Mouse (Mus musculus) midbrain, embryonic 16.5 days (tissue): ENCODE data around the gene Mycbpap. TPM values are rescaled to one million over a fixed set of nuclear protein-coding genes. Genes with fewer than 3 reads are reported as not detected.

ENCODE experiments used
- ATAC-seq: fragments of 200-750 bp; cut with Nextera tagmentation; 2 replicates; pipeline ENCODE4 v1.8.0; 2017; ENCODE audit warnings: moderate TSS enrichment
- H3K27ac ChIP-seq: fragments of 300-500 bp; sonication (generic); 2 replicates; pipeline ENCODE4 v1.5.1; 2014; ENCODE audit warnings: mild to moderate bottlenecking, low read length, mixed read lengths
- H3K27me3 ChIP-seq: fragments of 300-500 bp; sonication (generic); 2 replicates; pipeline ENCODE4 v1.6.1; 2014; ENCODE audit warnings: low read depth, low read length, mixed read lengths; ENCODE audit not compliant: control insufficient read depth, insufficient read depth
- H3K36me3 ChIP-seq: fragments of 300-500 bp; sonication (generic); 2 replicates; pipeline ENCODE4 v1.6.1; 2014; ENCODE audit warnings: mild to moderate bottlenecking, low read length, moderate library complexity, mixed read lengths; ENCODE audit not compliant: control insufficient read depth, insufficient read depth
- H3K4me1 ChIP-seq: fragments of 300-500 bp; sonication (generic); 2 replicates; pipeline ENCODE4 v1.6.1; 2014; ENCODE audit warnings: mild to moderate bottlenecking, low read length, mixed read lengths; ENCODE audit not compliant: control insufficient read depth, insufficient read depth
- H3K4me2 ChIP-seq: fragments of 300-500 bp; sonication (generic); 2 replicates; pipeline ENCODE4 v1.6.1; 2014; ENCODE audit warnings: mild to moderate bottlenecking, low read length, mixed read lengths
- H3K4me3 ChIP-seq: fragments of 300-500 bp; sonication (generic); 2 replicates; pipeline ENCODE4 v1.5.1; 2014; ENCODE audit warnings: low read depth, mild to moderate bottlenecking, low read length, moderate library complexity, mixed read lengths
- H3K9ac ChIP-seq: fragments of 300-500 bp; sonication (generic); 2 replicates; pipeline ENCODE4 v1.6.1; 2014; ENCODE audit warnings: low read depth, low read length, mixed read lengths
- H3K9me3 ChIP-seq: fragments of 300-500 bp; sonication (generic); replicated peaks from 2 replicates; pipeline ENCODE4 v1.6.1; 2014; ENCODE audit warnings: mild to moderate bottlenecking, low read length, mixed read lengths; ENCODE audit not compliant: control insufficient read depth, poor library complexity, severe bottlenecking
- WGBS: fragments of 180-500 bp; shearing (Covaris S2); extraction: QIAGEN DNeasy Blood & Tissue Kit; methylation state at CpG from one replicate; pipeline ENCODE4 v1.1.7; 2014; 5-methylcytosine and 5-hydroxymethylcytosine counted together
- polyA plus RNA-seq: library from polyadenylated mRNA; unstranded; fragments of >200 nt; fragmentation: Nextera tagmentation; extraction: Ambion mirVana; gene quantifications from 2 replicates; pipeline ENCODE4 v1.2.1, GENCODE M21; 2015

Mycbpap gene
- polyA plus RNA-seq, 1 experiment from 2014 or later: 5.6 TPM

GRCm38 (mm10) chr11:94470391-94470790 lies 51.2 kb downstream of the Mycbpap start:
- Histone ChIP-seq H3K36me3 (no peaks in the 10 kb centered on the region), H3K4me3 (peak overlapping the region; percentile 77; the same call in 1 of the 2 replicates), H3K9ac (peak overlapping the region; percentile 96; the same call in 1 of the 2 replicates), H3K9me3 (no peaks in the 10 kb centered on the region), H3K27me3 (no peaks in the 10 kb centered on the region), H3K27ac (peak overlapping the region; percentile 90), H3K4me2 (peak overlapping the region; percentile 82), H3K4me1 (peaks cover 54% of the 10 kb centered on the region)
- ATAC-seq: no peak
- 29% methylated on average over 6 of the region's 7 CpGs for WGBS

GRCm38 (mm10) chr11:94469136-94470064 lies 52.1 kb downstream of the Mycbpap start:
- WGBS: 8% methylated on average over 9 of the region's 9 CpGs
- H3K36me3 ChIP-seq: no peaks in the 10 kb centered on the region
- ATAC-seq: no peak

DNA sequence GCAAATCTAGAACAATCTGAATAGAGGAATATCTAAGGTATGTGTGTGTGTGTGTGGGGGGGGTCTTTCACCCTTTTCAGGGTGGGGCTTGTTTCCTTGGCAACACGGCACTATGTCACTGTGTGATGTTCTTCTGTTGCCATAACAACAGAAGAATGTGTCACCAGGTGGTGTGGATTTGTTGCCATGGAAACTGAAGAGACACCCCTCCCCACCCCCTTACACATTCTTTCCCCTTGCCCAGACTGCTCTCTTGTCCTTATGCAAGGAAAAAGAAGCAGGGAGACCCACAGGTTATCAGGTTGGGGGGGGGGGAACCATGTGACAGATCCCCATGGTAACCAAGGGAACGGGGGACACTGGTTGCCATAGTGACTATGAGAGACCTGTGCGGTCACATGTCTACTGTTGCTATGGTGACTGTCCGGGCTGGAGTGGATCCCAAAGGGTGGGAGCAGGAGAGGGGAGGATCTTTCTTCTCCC lies 52.9 kb downstream of the Mycbpap start:
- Histone ChIP-seq H3K4me1 (peaks cover 56% of the 10 kb centered on the region), H3K9me3 (no peaks in the 10 kb centered on the region), H3K36me3 (no peaks in the 10 kb centered on the region), H3K4me3 (peak overlapping the region; percentile 7; the same call in 1 of the 2 replicates), H3K27me3 (no peaks in the 10 kb centered on the region), H3K27ac (peak overlapping the region; percentile 90), H3K4me2 (peak overlapping the region; percentile 82), H3K9ac (no peak overlapping the region)
- 9% methylated on average over 4 of the region's 4 CpGs for WGBS
- peak; percentile 87 for ATAC-seq

More at GRCm38 (mm10) chr11:94469136-94470064, 52.1 kb downstream of the Mycbpap start:
- Histone ChIP-seq H3K4me2 (peak overlapping the region; percentile 82), H3K27ac (peak overlapping the region; percentile 90), H3K4me1 (peaks cover 53% of the 10 kb centered on the region), H3K9me3 (no peaks in the 10 kb centered on the region), H3K4me3 (peak overlapping the region; percentile 10; the same call in 1 of the 2 replicates), H3K9ac (peak overlapping the region; percentile 4), H3K27me3 (no peaks in the 10 kb centered on the region)

DNA sequence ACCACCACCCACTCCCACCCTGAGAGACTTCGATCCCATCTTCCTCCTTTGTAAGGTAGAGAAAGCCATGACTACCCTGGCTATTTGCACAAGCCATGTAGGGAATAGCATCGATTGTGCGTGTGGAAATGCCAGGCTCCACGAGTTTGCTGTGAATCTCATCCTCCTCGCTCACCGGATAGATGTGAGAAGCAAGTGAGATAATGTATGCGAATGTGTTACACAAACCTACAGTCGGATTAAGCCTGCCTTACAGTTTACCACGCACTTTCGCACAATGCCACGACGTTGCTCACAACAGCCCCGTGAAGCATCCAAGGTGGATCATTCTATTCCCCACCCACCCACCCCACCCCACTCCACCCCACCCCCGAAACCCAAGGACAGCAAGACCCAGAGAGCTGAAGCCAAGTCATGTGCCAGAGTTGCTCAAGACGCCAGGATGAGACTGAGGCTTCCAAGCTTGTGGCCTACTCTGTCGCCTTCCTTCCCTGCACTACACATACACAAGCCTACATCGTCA lies 55.1 kb downstream of the Mycbpap start:
- Histone ChIP-seq H3K4me2 (no peak overlapping the region), H3K4me1 (peaks cover 55% of the 10 kb centered on the region), H3K27ac (no peak overlapping the region), H3K27me3 (no peaks in the 10 kb centered on the region), H3K36me3 (peaks cover 5% of the 10 kb centered on the region), H3K4me3 (no peak overlapping the region), H3K9ac (no peak overlapping the region), H3K9me3 (no peaks in the 10 kb centered on the region)
- WGBS: 83% methylated on average over 17 of the region's 17 CpGs
- ATAC-seq: no peak

DNA sequence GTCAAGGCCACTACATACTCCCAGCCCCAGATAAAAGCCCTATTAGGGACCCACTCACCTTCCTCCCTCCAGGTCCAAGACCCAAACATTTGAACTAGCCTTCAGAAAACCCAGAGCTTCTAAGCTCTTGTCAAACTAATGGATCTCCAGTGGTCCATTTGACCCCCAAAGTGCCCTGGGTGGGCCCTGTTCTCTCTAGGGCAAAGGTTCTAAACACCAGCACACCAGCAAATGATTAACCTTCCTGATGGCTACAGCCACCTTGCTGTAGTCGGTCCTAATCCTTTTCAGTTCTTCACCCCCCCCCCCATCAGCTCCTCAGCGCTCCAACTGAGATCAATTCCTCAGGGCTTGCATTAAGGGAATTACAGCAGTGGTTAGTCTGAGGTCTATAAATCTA lies 57.4 kb downstream of the Mycbpap start:
- Histone ChIP-seq H3K4me2 (no peak overlapping the region), H3K27ac (0 out of 2 replicates have a peak overlapping the region, but pooled peaks have one; percentile 13), H3K27me3 (no peaks in the 10 kb centered on the region), H3K9me3 (no peaks in the 10 kb centered on the region), H3K9ac (no peak overlapping the region), H3K4me1 (peaks cover 33% of the 10 kb centered on the region), H3K4me3 (no peak overlapping the region), H3K36me3 (peaks cover 8% of the 10 kb centered on the region)
- WGBS: 28% methylated on average over 2 of the region's 2 CpGs
- ATAC-seq: no peak

- H3K27ac ChIP-seq: no peak overlapping the region
- no peak overlapping the region for H3K4me3 ChIP-seq
- no peak for ATAC-seq
- WGBS: 89% methylated on average over 11 of the region's 11 CpGs
- peaks cover 13% of the 10 kb centered on the region for H3K4me1 ChIP-seq
- no peak overlapping the region for H3K4me2 ChIP-seq
- H3K27me3 ChIP-seq: no peaks in the 10 kb centered on the region
- no peaks in the 10 kb centered on the region for H3K9me3 ChIP-seq
- no peak overlapping the region for H3K9ac ChIP-seq
- H3K36me3 ChIP-seq: peaks cover 12% of the 10 kb centered on the region
Measured at GRCm38 (mm10) chr11:94461856-94462255, 59.7 kb downstream of the Mycbpap start.

GRCm38 (mm10) chr11:94457001-94457400 lies 64.5 kb downstream of the Mycbpap start:
- H3K4me1 ChIP-seq: no peaks in the 10 kb centered on the region
- H3K27ac ChIP-seq: no peak overlapping the region
- no peak overlapping the region for H3K4me2 ChIP-seq
- peaks cover 11% of the 10 kb centered on the region for H3K36me3 ChIP-seq
- WGBS: 84% methylated on average over 15 of the region's 15 CpGs
- H3K9me3 ChIP-seq: no peaks in the 10 kb centered on the region
- no peaks in the 10 kb centered on the region for H3K27me3 ChIP-seq
- no peak overlapping the region for H3K4me3 ChIP-seq
- no peak overlapping the region for H3K9ac ChIP-seq
- no peak for ATAC-seq

GRCm38 (mm10) chr11:94456347-94456746 lies 65.2 kb downstream of the Mycbpap start:
- no peaks in the 10 kb centered on the region for H3K9me3 ChIP-seq
- ATAC-seq: no peak
- H3K4me2 ChIP-seq: no peak overlapping the region
- WGBS: 83% methylated on average over 3 of the region's 3 CpGs
- no peak overlapping the region for H3K4me3 ChIP-seq
- H3K36me3 ChIP-seq: peaks cover 9% of the 10 kb centered on the region; the same call in 1 of the 2 replicates
- no peaks in the 10 kb centered on the region for H3K27me3 ChIP-seq
- H3K4me1 ChIP-seq: no peaks in the 10 kb centered on the region
- no peak overlapping the region for H3K27ac ChIP-seq
- H3K9ac ChIP-seq: no peak overlapping the region
